Mouse (Mus musculus) heart, postnatal 36 days (tissue): ENCODE results near the gene Olfr1393. TPM values are rescaled to one million over a fixed set of nuclear protein-coding genes. Genes with fewer than 3 reads are reported as not detected.

ENCODE experiments used
- DNase-seq, 2 experiments: peaks; one replicate each; pipeline ENCODE4 v3.0.0; 2021 to 2022
- intact Hi-C: fragments of 180-260 bp; cut with DNase I; formaldehyde crosslinking; loops from one replicate; pipeline ENCODE4 v1.15.1; 2025
- total RNA-seq, 2 experiments: library from RNA; stranded (reverse); gene quantifications; 2 replicates each; pipeline ENCODE4 v1.2.3; 2021

The Olfr1393 gene
- total RNA-seq, 2 experiments from 2014 or later: 0.19 TPM; not detected in 1

- intact Hi-C loops: loop anchor here (1.0 to 5.0 kb wide), 2 partner anchors 47 to 378 kb away; partner anchors contain the start of genes Irgm1 and Zfp62
- DNase-seq: peak; percentile 91 to 96
Measured at GRCm38 (mm10) chr11:49250422-49251379, 27.4 kb upstream of the Olfr1393 start.

DNA sequence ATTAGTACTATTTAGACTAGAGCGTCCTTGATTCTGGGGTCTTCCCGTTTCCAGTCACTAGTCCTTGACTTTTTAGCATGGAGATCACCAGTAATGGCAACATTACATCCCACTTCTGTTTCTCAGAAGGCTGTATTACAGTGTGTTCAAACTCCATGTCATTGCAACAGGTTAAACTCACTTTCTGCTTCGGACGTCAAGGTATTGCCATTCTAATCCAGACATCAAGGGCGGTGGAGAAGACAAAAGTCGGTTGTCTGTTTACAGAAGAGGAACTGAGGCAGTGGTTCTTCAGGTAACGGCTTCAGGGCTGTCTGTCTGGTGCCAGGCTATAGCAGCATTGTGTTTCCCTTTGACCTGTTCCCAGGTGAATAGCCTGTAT, 26.7 kb upstream of the Olfr1393 start:
- intact Hi-C loops: loop anchor here (5.0 kb wide), 1 partner anchor 379 kb away; the partner anchor contains the start of gene Irgm1
- no peak for DNase-seq

- intact Hi-C loops: loop anchor here (5.0 kb wide), 1 partner anchor 380 kb away; the partner anchor contains the start of gene Irgm1
Measured at GRCm38 (mm10) chr11:49252048-49252447, 26.1 kb upstream of the Olfr1393 start.

DNA sequence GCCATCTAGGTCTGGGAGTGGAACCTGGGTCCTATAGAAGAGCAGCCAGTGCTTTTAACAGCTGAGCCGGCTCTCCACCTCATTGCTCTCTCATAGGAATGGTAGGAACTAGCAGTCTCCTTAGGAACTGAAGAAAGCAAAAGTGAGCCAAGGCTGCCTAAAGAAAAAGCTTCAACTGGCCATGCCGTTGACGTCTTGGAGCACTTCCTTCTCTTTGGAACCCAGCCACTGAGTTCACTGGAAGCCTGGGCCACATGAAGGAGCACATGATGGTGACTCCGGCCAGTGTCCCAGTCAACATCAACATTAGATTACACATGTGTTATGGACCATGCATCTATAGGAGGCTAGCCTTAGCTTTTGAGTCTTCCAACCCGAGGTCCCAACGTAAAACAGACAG, 25.1 kb upstream of the Olfr1393 start:
- intact Hi-C loops: loop anchor here (5.0 kb wide), 1 partner anchor 381 kb away; the partner anchor contains the start of gene Irgm1

More at GRCm38 (mm10) chr11:49252048-49252447, 26.1 kb upstream of the Olfr1393 start:
- DNase-seq: no peak

DNA sequence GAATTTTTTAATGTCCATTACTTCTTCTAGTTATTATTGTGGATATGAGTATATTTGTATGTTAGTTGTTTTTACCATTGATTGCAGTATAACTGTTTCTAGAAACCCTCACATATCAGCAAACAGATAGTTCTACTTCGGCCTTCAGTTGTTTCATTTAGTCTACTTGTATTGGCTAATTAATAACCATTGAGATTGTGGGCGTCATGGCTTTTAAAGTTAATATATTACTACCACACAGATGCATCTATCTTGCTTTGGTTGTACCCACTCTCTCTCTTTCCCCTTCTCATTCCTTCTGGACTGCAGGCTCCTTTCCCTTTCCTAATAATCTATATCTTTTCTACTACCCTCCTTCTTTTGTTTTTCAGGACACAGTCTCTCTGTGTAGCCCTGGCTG, 18.8 kb upstream of the Olfr1393 start:
- DNase-seq: no peak
- intact Hi-C loops: no loop called here

More for the DNA sequence above, 25.1 kb upstream of the Olfr1393 start:
- peak in 1 of 2 experiments; percentile 30 for DNase-seq

DNA sequence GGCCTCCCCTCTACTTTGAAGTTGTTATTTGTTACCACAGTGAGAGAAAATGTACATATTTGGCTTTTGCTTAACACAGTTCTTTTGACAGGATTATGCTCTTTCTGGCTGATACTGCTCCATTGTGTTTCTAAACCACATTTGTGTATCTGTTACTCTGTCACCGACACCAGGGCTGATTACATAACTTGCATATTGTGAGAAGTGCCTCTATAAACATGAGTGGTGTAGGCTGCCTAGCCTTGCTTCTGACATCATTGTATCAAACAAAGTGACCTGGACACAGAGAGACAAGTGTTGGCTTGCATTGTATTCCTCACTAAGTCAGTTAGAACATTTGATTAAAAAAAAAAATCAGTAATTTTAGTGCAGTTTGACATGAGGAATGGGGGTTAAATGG, 18.3 kb upstream of the Olfr1393 start:
- intact Hi-C loops: no loop called here

DNA sequence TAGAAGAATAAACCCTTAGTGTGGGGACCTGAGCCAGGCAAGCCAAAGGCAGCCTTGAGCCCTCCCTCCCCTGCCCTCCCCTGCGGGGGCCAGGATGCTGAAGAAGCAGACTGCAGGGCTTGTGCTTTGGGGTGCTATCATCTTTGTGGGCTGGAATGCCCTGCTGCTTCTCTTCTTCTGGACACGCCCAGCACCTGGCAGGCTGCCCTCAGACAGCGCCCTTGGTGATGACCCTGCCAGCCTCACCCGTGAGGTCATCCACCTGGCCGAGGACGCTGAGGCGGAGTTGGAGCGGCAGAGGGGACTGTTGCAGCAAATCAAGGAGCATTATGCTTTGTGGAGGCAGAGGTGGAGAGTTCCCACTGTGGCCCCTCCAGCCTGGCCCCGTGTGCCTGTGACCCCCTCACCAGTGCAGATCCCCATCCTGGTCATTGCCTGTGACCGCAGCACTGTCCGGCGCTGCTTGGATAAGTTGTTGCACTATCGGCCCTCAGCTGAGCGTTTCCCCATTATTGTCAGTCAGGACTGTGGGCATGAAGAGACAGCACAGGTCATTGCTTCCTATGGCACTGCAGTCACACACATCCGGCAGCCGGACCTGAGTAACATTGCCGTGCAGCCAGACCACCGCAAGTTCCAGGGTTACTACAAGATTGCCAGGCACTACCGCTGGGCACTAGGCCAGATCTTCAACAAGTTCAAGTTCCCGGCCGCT, 17.3 kb upstream of the Olfr1393 start:
- peak; percentile 61 to 65 for DNase-seq
- intact Hi-C loops: no loop called here

More for the DNA sequence above, 18.3 kb upstream of the Olfr1393 start:
- DNase-seq: no peak

DNA sequence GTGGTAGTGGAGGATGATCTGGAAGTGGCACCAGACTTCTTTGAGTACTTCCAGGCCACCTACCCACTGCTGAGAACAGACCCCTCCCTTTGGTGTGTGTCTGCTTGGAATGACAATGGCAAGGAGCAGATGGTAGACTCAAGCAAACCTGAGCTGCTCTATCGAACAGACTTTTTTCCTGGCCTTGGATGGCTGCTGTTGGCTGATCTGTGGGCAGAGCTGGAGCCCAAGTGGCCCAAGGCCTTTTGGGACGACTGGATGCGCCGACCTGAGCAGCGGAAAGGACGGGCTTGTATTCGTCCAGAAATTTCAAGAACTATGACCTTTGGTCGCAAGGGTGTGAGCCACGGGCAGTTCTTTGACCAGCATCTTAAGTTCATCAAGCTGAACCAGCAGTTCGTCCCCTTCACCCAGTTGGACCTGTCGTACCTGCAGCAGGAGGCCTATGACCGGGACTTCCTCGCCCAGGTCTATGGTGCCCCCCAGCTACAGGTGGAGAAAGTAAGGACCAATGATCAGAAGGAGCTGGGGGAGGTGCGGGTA, 16.7 kb upstream of the Olfr1393 start:
- intact Hi-C loops: no loop called here
- no peak for DNase-seq

DNA sequence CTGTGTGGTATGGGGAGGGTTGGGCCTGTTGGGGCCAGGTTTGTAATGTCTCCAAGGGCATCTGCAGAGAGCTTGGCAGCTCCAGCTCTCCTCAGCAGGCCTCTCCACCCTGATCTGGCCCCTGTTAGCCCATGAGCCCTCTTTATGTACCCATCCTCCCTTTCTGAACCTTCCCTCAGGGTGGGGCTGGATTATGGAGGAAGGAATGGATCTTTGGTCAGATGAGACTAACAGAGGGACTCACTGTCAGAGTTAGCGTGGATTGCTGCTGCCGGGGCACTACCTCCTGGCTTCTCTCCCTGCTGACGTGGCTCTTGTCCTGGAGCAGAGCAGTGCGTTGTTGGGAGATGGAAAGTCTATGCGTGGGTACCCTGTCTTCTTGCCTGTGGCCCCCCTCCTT, 15.8 kb upstream of the Olfr1393 start:
- intact Hi-C loops: no loop called here
- no peak for DNase-seq

- intact Hi-C loops: no loop called here
- DNase-seq: no peak
Measured at GRCm38 (mm10) chr11:49263149-49263548, 15.0 kb upstream of the Olfr1393 start.

GRCm38 (mm10) chr11:49264081-49264480, 14.0 kb upstream of the Olfr1393 start:
- no peak for DNase-seq
- intact Hi-C loops: no loop called here

DNA sequence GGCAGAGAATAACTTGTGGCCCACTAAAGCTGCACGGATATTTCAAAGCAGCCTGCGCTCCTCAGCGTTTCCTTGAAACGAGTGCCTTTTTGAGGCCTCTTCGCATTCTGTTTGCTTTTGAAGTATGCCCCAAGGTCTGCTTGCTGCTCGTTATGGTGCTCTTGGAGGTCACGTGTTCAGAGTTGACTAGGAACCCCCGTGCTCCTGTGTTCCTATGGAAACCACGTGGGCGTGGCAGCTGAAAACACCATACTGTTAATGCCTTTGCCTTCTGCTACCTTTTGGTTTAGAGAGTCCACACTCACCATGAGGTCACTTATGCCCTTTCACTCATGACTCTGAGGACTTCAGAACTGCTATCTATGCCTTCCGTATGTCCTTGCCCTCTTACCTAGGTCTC, 13.5 kb upstream of the Olfr1393 start:
- intact Hi-C loops: no loop called here
- no peak for DNase-seq

DNA sequence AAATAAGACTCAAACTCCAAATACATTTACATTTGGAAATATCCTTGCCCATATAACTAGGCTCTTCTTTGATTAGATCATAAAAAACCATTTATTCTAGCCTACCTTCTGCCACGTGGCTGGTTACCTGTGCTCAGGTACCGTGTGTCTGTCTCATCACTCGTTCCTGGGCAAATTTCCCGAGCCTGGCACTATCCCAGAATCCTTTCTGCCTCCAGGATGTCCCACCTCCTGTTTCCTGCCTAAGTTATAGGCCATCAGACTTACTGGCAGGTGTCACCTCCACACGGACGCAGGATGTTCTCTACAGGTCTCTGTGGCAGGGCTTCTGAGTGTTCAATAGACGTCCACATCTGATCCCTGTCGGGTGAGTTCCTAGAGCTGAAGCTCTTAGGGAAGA, 13.0 kb upstream of the Olfr1393 start:
- intact Hi-C loops: no loop called here
- no peak for DNase-seq

DNA sequence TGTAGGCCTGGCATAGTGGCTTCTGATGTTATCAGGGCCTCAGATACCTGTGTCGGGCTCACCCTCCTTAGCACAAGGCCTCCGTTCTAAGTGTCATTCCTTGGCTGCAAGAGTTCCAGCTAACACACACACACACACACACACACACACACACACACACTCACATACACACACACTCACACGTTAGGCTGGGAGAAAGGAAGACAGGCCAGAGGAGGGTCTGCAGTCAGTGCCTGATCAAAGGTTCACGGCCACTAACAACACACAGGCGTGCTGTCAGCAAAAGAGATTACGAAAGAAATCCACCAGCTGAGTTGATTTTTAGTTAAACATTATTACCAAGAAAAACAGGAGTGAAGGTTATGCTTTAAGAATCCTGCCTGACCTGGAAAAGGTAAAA, 11.4 kb upstream of the Olfr1393 start:
- intact Hi-C loops: no loop called here
- DNase-seq: no peak

GRCm38 (mm10) chr11:49267316-49267715, 10.8 kb upstream of the Olfr1393 start:
- DNase-seq: no peak
- intact Hi-C loops: no loop called here

- intact Hi-C loops: no loop called here
- no peak for DNase-seq
Measured at GRCm38 (mm10) chr11:49267970-49268579, 10.0 kb upstream of the Olfr1393 start.

GRCm38 (mm10) chr11:49269761-49270160, 8.3 kb upstream of the Olfr1393 start:
- DNase-seq: no peak
- intact Hi-C loops: loop anchor here (2.0 to 5.0 kb wide), 2 partner anchors 163 to 397 kb away; partner anchors contain the start of gene Irgm1

- intact Hi-C loops: loop anchor here (2.0 to 5.0 kb wide), 2 partner anchors 164 to 398 kb away; partner anchors contain the start of gene Irgm1
- no peak for DNase-seq
Measured at GRCm38 (mm10) chr11:49270368-49270767, 7.7 kb upstream of the Olfr1393 start.

- DNase-seq: peak in 1 of 2 experiments; percentile 51
- intact Hi-C loops: loop anchor here (1.0 to 5.0 kb wide), 3 partner anchors 81 to 399 kb away; partner anchors contain the start of gene Irgm1
Measured at GRCm38 (mm10) chr11:49271334-49271733, 6.8 kb upstream of the Olfr1393 start.
